Mouse (Mus musculus) layer of hippocampus, postnatal 14 days (tissue): ENCODE measurements at regions not wholly inside any gene's neighbourhood (a gene's known extent, or its start where the extent isn't known, plus 50 kb on each side); places are given as distances from the start of the nearest gene placed in this dataset.

Source experiments
- DNase-seq, 2 experiments: peaks; one replicate each; pipeline ENCODE4 v3.0.0; 2021 to 2022; ENCODE audit warnings: low spot score in 2 of 2, mixed read lengths in 1 of 2
- microRNA-seq, 2 experiments: library from miRNA; unstranded; fragments of <30 nt; microRNA quantifications; one replicate each; pipeline ENCODE4 v1.2.0; 2021

GRCm38 (mm10) chr1:64215646-64216045 lies 93.6 kb upstream of the Klf7 start:
- DNase-seq = no peak

- DNase-seq = no peak
Measured at GRCm38 (mm10) chr1:64209131-64209530, 87.0 kb upstream of the Klf7 start.

- peak in 1 of 2 experiments; percentile 58 for DNase-seq
Measured at GRCm38 (mm10) chr1:64200387-64201023, 78.4 kb upstream of the Klf7 start.

- peak in 1 of 2 experiments; percentile 64 for DNase-seq
Measured at GRCm38 (mm10) chr1:64198781-64199180, 76.7 kb upstream of the Klf7 start.

- no peak for DNase-seq
Measured at GRCm38 (mm10) chr1:64198322-64198721, 76.2 kb upstream of the Klf7 start.

- DNase-seq = no peak
Measured at GRCm38 (mm10) chr1:64195970-64196491, 73.9 kb upstream of the Klf7 start.

GRCm38 (mm10) chr1:64195294-64195693 lies 73.2 kb upstream of the Klf7 start:
- DNase-seq = no peak

GRCm38 (mm10) chr1:64193150-64193838 lies 71.2 kb upstream of the Klf7 start:
- DNase-seq = peak; percentile 38 to 69

GRCm38 (mm10) chr1:64192736-64193135 lies 70.7 kb upstream of the Klf7 start:
- no peak for DNase-seq

GRCm38 (mm10) chr1:64191242-64192220 lies 69.4 kb upstream of the Klf7 start:
- no peak for DNase-seq

GRCm38 (mm10) chr1:64190705-64191104 lies 68.6 kb upstream of the Klf7 start:
- no peak for DNase-seq

GRCm38 (mm10) chr1:64190097-64190496 lies 68.0 kb upstream of the Klf7 start:
- peak in 1 of 2 experiments; percentile 40 for DNase-seq

- DNase-seq = peak in 1 of 2 experiments; percentile 28
Measured at GRCm38 (mm10) chr1:64189471-64189870, 67.4 kb upstream of the Klf7 start.

GRCm38 (mm10) chr1:64187796-64188513 lies 65.9 kb upstream of the Klf7 start:
- no peak for DNase-seq

GRCm38 (mm10) chr1:64173708-64174107 lies 51.6 kb upstream of the Klf7 start:
- no peak for DNase-seq

- no peak for DNase-seq
Measured at GRCm38 (mm10) chr1:64172122-64172521, 50.0 kb upstream of the Klf7 start.

Small RNA genes lying in the stretch of these regions (microRNA-seq; reads per million reads assigned to microRNA genes)
- gene Gm25748 = 0 reads per million in 2 experiments
